Mouse (Mus musculus): ENCODE data around the gene Sdad1. TPM values are rescaled to one million over a fixed set of nuclear protein-coding genes. Genes with fewer than 3 reads are reported as not detected.
"Not testable (repeated sequence)": the region's sequence is repeated elsewhere in the genome, so short reads cannot be mapped to it uniquely, and the experiment has no call there.

The Sdad1 gene
- total and polyA plus RNA-seq, 3 experiments, result 43.6 to 72.9 (median 63.7) TPM

GRCm38 (mm10) chr5:92358767-92359455 is 48.6 kb upstream of the Sdad1 start:
- Histone ChIP-seq H3K27ac (ENCODE audit: insufficient read depth, low read depth) (no peak overlapping the region), H3K4me1 (ENCODE audit: control insufficient read depth in 1 of 2, insufficient read depth in 2 of 2) (peaks cover 2 to 9% of the 10 kb centered on the region in 2 experiments; a peak in 2 of 4 replicates), H3K36me3 (replicated peaks in 1 of 2; ENCODE audit: control insufficient read depth in 1 of 2, insufficient read depth in 1 of 2, low read length in 1 of 2) (no peaks in the 10 kb centered on the region), H3K9me3 (replicated peaks; ENCODE audit: low read length) (no peaks in the 10 kb centered on the region), H3K27me3 (replicated peaks) (no peaks in the 10 kb centered on the region), H3K4me3 (replicated peaks in 1 of 3; ENCODE audit: low read depth in 2 of 3, low read length in 2 of 3, poor library complexity in 1 of 3) (no peak overlapping the region), H3K4me2 (ENCODE audit: insufficient read depth, low read depth, poor library complexity, severe bottlenecking) (no peak overlapping the region), H3K9ac (ENCODE audit: insufficient read depth, low read depth) (no peak overlapping the region), H3K79me2 (replicated peaks; ENCODE audit: control insufficient read depth, extremely low read depth, insufficient read depth, poor library complexity, severe bottlenecking) (no peaks in the 10 kb centered on the region)
- dilution Hi-C loops (cut with MboI; ENCODE audit: extremely low pct_ligation_motif_present, extremely low pct_unique_long_range_greater_than_20kb, low sequenced_read_pairs) (no loop called here), in situ Hi-C loops (cut with MboI; ENCODE audit: low pct_ligation_motif_present, low pct_unique_long_range_greater_than_20kb, low sequenced_read_pairs) (no loop called here)
- no peak for DNase-seq (ENCODE audit: extremely low read depth)
- no peak for TF ChIP-seq ZKSCAN1 (IDR thresholded peaks at IDR 0.05; ENCODE audit: borderline replicate concordance, low read depth, low read length)
- no peak for TF ChIP-seq NRF1 (IDR thresholded peaks at IDR 0.05; ENCODE audit: low read depth, low read length)
- no peak for TF ChIP-seq USF1 (IDR thresholded peaks at IDR 0.05; ENCODE audit: low read depth, low read length)
- TF ChIP-seq KAT2A (IDR thresholded peaks at IDR 0.05; ENCODE audit: insufficient replicate concordance, low read length), result no peak
- TF ChIP-seq BHLHE40 (IDR thresholded peaks at IDR 0.05; ENCODE audit: low read depth, low read length), result no peak
- TF ChIP-seq SMC3 (IDR thresholded peaks at IDR 0.05; ENCODE audit: low read depth, low read length), result no peak

- no peak overlapping the region for H3K9ac ChIP-seq (ENCODE audit: insufficient read depth, low read depth)
- H3K27ac ChIP-seq (ENCODE audit: insufficient read depth, low read depth), result no peak overlapping the region
- no peaks in the 10 kb centered on the region for H3K27me3 ChIP-seq (replicated peaks)
- H3K79me2 ChIP-seq (replicated peaks; ENCODE audit: control insufficient read depth, extremely low read depth, insufficient read depth, poor library complexity, severe bottlenecking), result no peaks in the 10 kb centered on the region
- no peaks in the 10 kb centered on the region for H3K9me3 ChIP-seq (replicated peaks; ENCODE audit: low read length)
- no peaks in the 10 kb centered on the region for H3K36me3 ChIP-seq (replicated peaks in 1 of 2; ENCODE audit: control insufficient read depth in 1 of 2, insufficient read depth in 1 of 2, low read length in 1 of 2)
- dilution Hi-C loops (cut with MboI; ENCODE audit: extremely low pct_ligation_motif_present, extremely low pct_unique_long_range_greater_than_20kb, low sequenced_read_pairs) (no loop called here), in situ Hi-C loops (cut with MboI; ENCODE audit: low pct_ligation_motif_present, low pct_unique_long_range_greater_than_20kb, low sequenced_read_pairs) (no loop called here)
- DNase-seq (ENCODE audit: extremely low read depth), result no peak
- TF ChIP-seq SIN3A (IDR thresholded peaks at IDR 0.05; ENCODE audit: low read length) (0 out of 2 replicates have a peak, but pooled peaks have one; percentile 37), JUND (conservative IDR thresholded peaks at IDR 0.05; ENCODE audit: low read depth, low read length) (no peak)
- no peak overlapping the region for H3K4me3 ChIP-seq (replicated peaks in 1 of 3; ENCODE audit: low read depth in 2 of 3, low read length in 2 of 3, poor library complexity in 1 of 3)
- no peak overlapping the region; the same call in 1 of the 2 replicates for H3K4me2 ChIP-seq (ENCODE audit: insufficient read depth, low read depth, poor library complexity, severe bottlenecking)
- H3K4me1 ChIP-seq (ENCODE audit: control insufficient read depth in 1 of 2, insufficient read depth in 2 of 2), result peaks cover 5 to 9% of the 10 kb centered on the region in 2 experiments; a peak in 2 of 4 replicates
Measured at GRCm38 (mm10) chr5:92358033-92358432, 47.8 kb upstream of the Sdad1 start.

- peak overlapping the region; percentile 4; the same call in 1 of the 2 replicates for H3K9ac ChIP-seq (ENCODE audit: insufficient read depth, low read depth)
Measured at GRCm38 (mm10) chr5:92353517-92353916, 43.2 kb upstream of the Sdad1 start.

GRCm38 (mm10) chr5:92352716-92353115 is 42.4 kb upstream of the Sdad1 start:
- dilution Hi-C loops (cut with MboI; ENCODE audit: extremely low pct_ligation_motif_present, extremely low pct_unique_long_range_greater_than_20kb, low sequenced_read_pairs), result not testable (repeated sequence)

More at GRCm38 (mm10) chr5:92353517-92353916, 43.2 kb upstream of the Sdad1 start:
- peak; percentile 67 for DNase-seq (ENCODE audit: extremely low read depth)
- H3K9me3 ChIP-seq (replicated peaks; ENCODE audit: low read length), result peaks cover 2% of the 10 kb centered on the region
- H3K79me2 ChIP-seq (replicated peaks; ENCODE audit: control insufficient read depth, extremely low read depth, insufficient read depth, poor library complexity, severe bottlenecking), result no peaks in the 10 kb centered on the region
- peak overlapping the region; percentile 27 to 49 (median 30) for H3K4me3 ChIP-seq (replicated peaks in 1 of 3; ENCODE audit: low read depth in 2 of 3, low read length in 2 of 3, poor library complexity in 1 of 3)
- no peak overlapping the region for H3K27ac ChIP-seq (ENCODE audit: insufficient read depth, low read depth)
- no peaks in the 10 kb centered on the region for H3K36me3 ChIP-seq (replicated peaks in 1 of 2; ENCODE audit: control insufficient read depth in 1 of 2, insufficient read depth in 1 of 2, low read length in 1 of 2)
- peak; percentile 49; the same call in 1 of the 2 replicates for TF ChIP-seq BHLHE40 (IDR thresholded peaks at IDR 0.05; ENCODE audit: low read depth, low read length)
- peak; percentile 42; the same call in 1 of the 2 replicates for TF ChIP-seq ELF1 (IDR thresholded peaks at IDR 0.05; ENCODE audit: low read depth, low read length)
- TF ChIP-seq MAFK (IDR thresholded peaks at IDR 0.05; ENCODE audit: insufficient replicate concordance, low read length), result peak; percentile 80
- peak; percentile 35; the same call in 1 of the 2 replicates for TF ChIP-seq IRF4 (IDR thresholded peaks at IDR 0.05; ENCODE audit: low read depth, low read length)
- TF ChIP-seq USF2 (conservative IDR thresholded peaks at IDR 0.05; ENCODE audit: low read depth, low read length), result no peak
- peak; percentile 36; the same call in 1 of the 2 replicates for TF ChIP-seq ETS1 (conservative IDR thresholded peaks at IDR 0.05; ENCODE audit: low read depth, low read length)
- no peak for TF ChIP-seq CTCF (conservative IDR thresholded peaks at IDR 0.05 in 1 of 2, IDR thresholded peaks at IDR 0.05 in 1 of 2; ENCODE audit: low read depth in 2 of 2, low read length in 2 of 2)
- peak; percentile 74; the same call in 1 of the 2 replicates for TF ChIP-seq CHD2 (IDR thresholded peaks at IDR 0.05; ENCODE audit: low read length)
- TF ChIP-seq MAZ (IDR thresholded peaks at IDR 0.05; ENCODE audit: low read depth, low read length), result 0 out of 2 replicates have a peak, but pooled peaks have one; percentile 23
- TF ChIP-seq NRF1 (IDR thresholded peaks at IDR 0.05; ENCODE audit: low read depth, low read length), result peak; percentile 75
- no peaks in the 10 kb centered on the region for H3K27me3 ChIP-seq (replicated peaks)
- peak overlapping the region; percentile 85 for H3K4me2 ChIP-seq (ENCODE audit: insufficient read depth, low read depth, poor library complexity, severe bottlenecking)
- in situ Hi-C loops (cut with MboI; ENCODE audit: low pct_ligation_motif_present, low pct_unique_long_range_greater_than_20kb, low sequenced_read_pairs), result no loop called here
- dilution Hi-C loops (cut with MboI; ENCODE audit: extremely low pct_ligation_motif_present, extremely low pct_unique_long_range_greater_than_20kb, low sequenced_read_pairs), result no loop called here
- peaks cover 19 to 33% of the 10 kb centered on the region in 2 experiments for H3K4me1 ChIP-seq (ENCODE audit: control insufficient read depth in 1 of 2, insufficient read depth in 2 of 2)

More at GRCm38 (mm10) chr5:92352716-92353115, 42.4 kb upstream of the Sdad1 start:
- DNase-seq (ENCODE audit: extremely low read depth); H3K27ac ChIP-seq (ENCODE audit: insufficient read depth, low read depth); H3K36me3 ChIP-seq (replicated peaks in 1 of 2; ENCODE audit: control insufficient read depth in 1 of 2, insufficient read depth in 1 of 2, low read length in 1 of 2); H3K27me3 ChIP-seq (replicated peaks); H3K4me2 ChIP-seq (ENCODE audit: insufficient read depth, low read depth, poor library complexity, severe bottlenecking); H3K9me3 ChIP-seq (replicated peaks; ENCODE audit: low read length); H3K9ac ChIP-seq (ENCODE audit: insufficient read depth, low read depth); H3K4me3 ChIP-seq (replicated peaks in 1 of 3; ENCODE audit: low read depth in 2 of 3, low read length in 2 of 3, poor library complexity in 1 of 3); in situ Hi-C loops (cut with MboI; ENCODE audit: low pct_ligation_motif_present, low pct_unique_long_range_greater_than_20kb, low sequenced_read_pairs); H3K79me2 ChIP-seq (replicated peaks; ENCODE audit: control insufficient read depth, extremely low read depth, insufficient read depth, poor library complexity, severe bottlenecking): not testable (repeated sequence)
- peaks cover 24 to 41% of the 10 kb centered on the region in 2 experiments for H3K4me1 ChIP-seq (ENCODE audit: control insufficient read depth in 1 of 2, insufficient read depth in 2 of 2)

Data from CH12.LX (cell line).